Mouse (Mus musculus) layer of hippocampus, postnatal 10 days (tissue): ENCODE measurements around the gene Bloc1s3. TPM values are rescaled to one million over a fixed set of nuclear protein-coding genes. Genes with fewer than 3 reads are reported as not detected.
"Not testable (repeated sequence)": the region's sequence is repeated elsewhere in the genome, so short reads cannot be mapped to it uniquely, and the experiment has no call there.

Experiments
- DNase-seq, 2 experiments: peaks; one replicate each; pipeline ENCODE4 v3.0.0; 2021; ENCODE audit warnings: low spot score in 2 of 2
- total RNA-seq, 2 experiments: library from RNA; stranded (reverse); gene quantifications; 2 replicates each; pipeline ENCODE4 v1.2.3; 2021

Gene Bloc1s3
- total RNA-seq, 2 experiments from 2014 or later: 6.9 to 8.2 TPM

- DNase-seq: no peak
These were observed 11.9 kb upstream of the Bloc1s3 start for GRCm38 (mm10) chr7:19520032-19520431.

- no peak for DNase-seq
These were observed 9.6 kb upstream of the Bloc1s3 start, which contains the start of gene Nkpd1 for GRCm38 (mm10) chr7:19517652-19518365. TSS of gene Nkpd1 (plus strand) at chr7:19517838.

GRCm38 (mm10) chr7:19512353-19512752, 4.2 kb upstream of the Bloc1s3 start:
- no peak for DNase-seq

- not testable (repeated sequence) for DNase-seq
These were observed 3.8 kb upstream of the Bloc1s3 start for GRCm38 (mm10) chr7:19511934-19512333.

GRCm38 (mm10) chr7:19509786-19510185, 1.6 kb upstream of the Bloc1s3 start:
- no peak for DNase-seq

GRCm38 (mm10) chr7:19508924-19509568, 879 bp upstream of the Bloc1s3 start:
- no peak for DNase-seq

- DNase-seq: no peak
These were observed 570 bp downstream of the Bloc1s3 start for GRCm38 (mm10) chr7:19507612-19507981.

- DNase-seq: peak; percentile 52 to 73
These were observed 1.1 kb downstream of the Bloc1s3 start for GRCm38 (mm10) chr7:19506969-19507611.

- no peak for DNase-seq
These were observed 1.8 kb downstream of the Bloc1s3 start for GRCm38 (mm10) chr7:19506326-19506725.

GRCm38 (mm10) chr7:19503481-19504068, 4.6 kb downstream of the Bloc1s3 start:
- peak; percentile 37 to 50 for DNase-seq

GRCm38 (mm10) chr7:19501658-19502057, 6.5 kb downstream of the Bloc1s3 start:
- DNase-seq: no peak

- no peak for DNase-seq
These were observed 7.5 kb downstream of the Bloc1s3 start for GRCm38 (mm10) chr7:19500420-19501363.

GRCm38 (mm10) chr7:19498326-19498725, 9.8 kb downstream of the Bloc1s3 start:
- DNase-seq: no peak

- no peak for DNase-seq
These were observed 12.0 kb downstream of the Bloc1s3 start for GRCm38 (mm10) chr7:19496214-19496555.

- DNase-seq: no peak
These were observed 12.5 kb downstream of the Bloc1s3 start for GRCm38 (mm10) chr7:19495521-19496213.

GRCm38 (mm10) chr7:19494751-19495474, 13.3 kb downstream of the Bloc1s3 start:
- no peak for DNase-seq

- peak in 1 of 2 experiments; percentile 41 for DNase-seq
These were observed 16.4 kb downstream of the Bloc1s3 start for GRCm38 (mm10) chr7:19491731-19492130.

GRCm38 (mm10) chr7:19489525-19489924, 18.6 kb downstream of the Bloc1s3 start:
- peak in 1 of 2 experiments; percentile 41 for DNase-seq

GRCm38 (mm10) chr7:19486549-19486948, 21.6 kb downstream of the Bloc1s3 start:
- DNase-seq: no peak
